Mouse (Mus musculus): Measurements from ENCODE around the gene 4930432K21Rik.

Gene 4930432K21Rik

DNA sequence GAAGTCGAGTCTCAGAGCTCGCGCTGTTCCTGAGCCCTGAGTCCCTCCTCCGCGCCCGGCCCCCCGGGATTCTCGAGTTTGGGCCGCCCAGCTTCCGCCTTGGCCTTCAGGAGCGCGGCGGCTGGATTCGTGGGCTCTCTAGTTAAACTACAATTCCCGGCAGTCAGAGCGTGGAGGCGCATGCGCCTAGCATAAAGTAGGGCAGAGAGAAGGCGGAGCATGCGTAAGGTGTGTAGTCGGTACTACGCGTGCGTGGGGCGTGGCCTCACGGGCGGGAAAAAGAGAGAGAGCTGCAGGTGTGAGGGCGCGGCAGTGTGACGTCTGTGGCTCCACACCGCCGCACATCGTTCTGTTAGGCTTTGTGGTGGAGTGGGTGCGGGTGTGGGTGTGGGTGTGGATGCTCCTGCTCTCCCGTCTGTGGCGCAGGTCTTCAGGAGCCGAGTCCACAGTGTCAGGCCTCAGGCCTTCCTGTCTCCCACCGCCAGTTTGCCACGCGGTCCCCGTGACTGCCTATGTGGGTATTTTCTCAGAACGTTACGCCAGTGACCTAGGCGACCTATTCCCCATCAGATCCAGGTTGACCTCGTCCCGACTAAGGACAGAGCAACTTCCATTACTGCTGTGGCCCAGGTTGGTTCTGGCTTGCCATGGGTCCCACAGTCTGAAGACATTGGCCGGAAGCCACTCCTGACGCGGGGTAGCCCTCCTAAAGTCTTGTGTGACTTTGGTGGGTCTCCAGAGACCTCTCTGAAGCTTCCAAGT, at the start of gene 4930432K21Rik, which contains the start of gene Cc2d1a:
Gene 4930432K21Rik, plus strand, starts transcription at position 257 of the 762 bp plus-strand sequence.
Gene Cc2d1a, minus strand, starts transcription at position 168 of the 762 bp plus-strand sequence.
- CTCF ChIA-PET: interaction anchor here (0.5 kb wide), 1 partner anchor 65 kb away, joined by 3 read pairs; no protein-coding TSS in a partner anchor

DNA sequence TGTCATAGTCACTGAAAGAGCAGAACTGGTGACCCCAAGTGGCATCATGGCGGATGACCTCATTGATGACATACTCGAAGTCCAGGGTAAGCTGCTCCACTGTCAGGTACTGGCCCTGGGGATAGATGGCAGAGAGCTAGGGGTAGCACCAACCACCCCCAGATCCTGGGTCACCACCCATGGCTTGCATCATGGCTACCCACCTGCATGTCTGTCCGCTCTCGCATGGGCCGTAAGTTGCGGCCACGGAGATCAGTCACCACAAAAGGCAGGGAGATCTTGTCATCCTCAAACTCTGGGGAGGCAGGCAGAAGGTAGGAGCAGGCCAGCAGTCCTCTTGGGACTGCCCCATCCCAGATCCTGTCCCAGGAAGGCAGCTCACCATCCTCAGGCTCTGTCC, 49.4 kb upstream of the 4930432K21Rik start:
- CTCF ChIA-PET: no interaction called here

DNA sequence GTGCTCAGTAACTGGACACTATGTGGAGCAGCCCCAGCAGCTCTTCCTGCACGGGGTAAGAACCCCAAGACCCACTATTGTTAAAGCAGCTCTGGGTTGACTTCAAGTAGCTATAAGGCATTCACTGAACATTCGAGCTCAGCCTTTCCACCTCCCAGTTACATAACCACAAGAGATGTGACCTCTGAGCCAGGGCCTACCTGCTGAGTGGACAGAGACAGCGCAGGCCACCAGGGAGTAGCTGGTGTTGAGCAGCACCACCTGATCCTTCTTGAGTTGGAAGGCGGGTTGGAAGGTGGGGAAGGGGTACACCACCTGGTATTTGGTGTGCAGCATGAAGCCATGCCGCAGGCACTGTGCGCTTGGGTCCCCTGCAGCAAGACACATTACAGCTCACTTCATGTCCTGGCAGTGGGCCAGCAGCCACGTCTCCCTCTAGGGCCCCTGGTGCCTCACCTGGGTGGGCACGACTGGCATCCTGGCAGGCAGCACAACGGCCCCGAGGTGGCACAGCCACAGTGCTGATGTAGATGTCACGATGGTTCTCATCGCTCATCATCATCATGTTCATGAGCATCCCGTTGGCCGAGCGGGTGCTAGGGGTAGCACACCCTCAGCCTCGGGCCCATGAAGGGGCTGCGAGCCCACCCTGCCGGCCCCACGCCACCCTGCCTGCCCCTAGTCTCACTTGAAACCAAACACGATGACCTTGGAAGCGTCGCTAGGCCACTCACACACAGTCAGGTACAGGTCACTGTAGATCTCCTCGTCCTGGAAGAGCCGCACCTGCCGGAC, 46.2 kb upstream of the 4930432K21Rik start:
- CTCF ChIA-PET: no interaction called here

DNA sequence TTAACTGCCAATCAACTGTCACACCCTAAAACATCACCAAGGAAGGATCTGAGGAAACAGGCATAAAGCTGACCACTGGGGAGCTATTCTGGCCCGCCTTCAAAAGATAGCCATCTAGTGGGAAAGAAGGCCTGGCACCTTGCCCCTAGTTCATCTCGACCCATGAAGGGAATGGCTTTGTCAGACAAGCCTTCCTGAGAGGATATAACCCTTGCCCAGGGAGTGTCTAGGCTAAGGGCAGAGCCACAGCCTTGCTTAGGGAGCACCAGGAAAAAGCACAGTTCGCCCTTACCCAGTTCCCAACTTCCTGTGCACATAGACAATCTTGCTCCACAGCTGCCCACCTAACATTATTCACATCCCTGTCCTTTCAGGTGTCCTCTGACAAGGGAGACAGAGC, 44.2 kb upstream of the 4930432K21Rik start:
- CTCF ChIA-PET: interaction anchor here (0.6 to 1.2 kb wide), 3 partner anchors 34 to 63 kb away, joined by 3 read pairs; no protein-coding TSS in a partner anchor

DNA sequence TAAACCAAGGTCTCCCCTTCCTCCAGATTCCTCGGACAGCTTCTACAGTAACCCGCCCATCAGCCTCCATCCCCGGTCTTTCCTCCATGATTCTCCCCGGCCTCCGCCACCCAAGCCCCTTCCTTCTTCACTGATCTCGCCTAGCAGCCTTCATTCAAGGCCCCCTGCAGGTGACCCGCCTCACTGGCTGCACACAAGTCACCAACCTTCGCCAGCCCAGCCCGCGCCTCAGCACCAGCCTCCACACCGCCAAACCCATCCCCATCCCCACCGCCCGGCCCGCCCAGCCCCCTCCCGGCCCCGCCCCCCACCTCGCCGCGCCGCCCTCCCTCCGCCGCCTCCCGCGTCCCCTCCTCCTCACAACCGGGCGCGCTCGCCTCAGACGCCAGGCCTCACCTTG, 43.6 kb upstream of the 4930432K21Rik start:
- CTCF ChIA-PET: interaction anchor here (0.6 to 1.2 kb wide), 4 partner anchors 34 to 1693 kb away, joined by 3 to 4 read pairs (median 3); no protein-coding TSS in a partner anchor

DNA sequence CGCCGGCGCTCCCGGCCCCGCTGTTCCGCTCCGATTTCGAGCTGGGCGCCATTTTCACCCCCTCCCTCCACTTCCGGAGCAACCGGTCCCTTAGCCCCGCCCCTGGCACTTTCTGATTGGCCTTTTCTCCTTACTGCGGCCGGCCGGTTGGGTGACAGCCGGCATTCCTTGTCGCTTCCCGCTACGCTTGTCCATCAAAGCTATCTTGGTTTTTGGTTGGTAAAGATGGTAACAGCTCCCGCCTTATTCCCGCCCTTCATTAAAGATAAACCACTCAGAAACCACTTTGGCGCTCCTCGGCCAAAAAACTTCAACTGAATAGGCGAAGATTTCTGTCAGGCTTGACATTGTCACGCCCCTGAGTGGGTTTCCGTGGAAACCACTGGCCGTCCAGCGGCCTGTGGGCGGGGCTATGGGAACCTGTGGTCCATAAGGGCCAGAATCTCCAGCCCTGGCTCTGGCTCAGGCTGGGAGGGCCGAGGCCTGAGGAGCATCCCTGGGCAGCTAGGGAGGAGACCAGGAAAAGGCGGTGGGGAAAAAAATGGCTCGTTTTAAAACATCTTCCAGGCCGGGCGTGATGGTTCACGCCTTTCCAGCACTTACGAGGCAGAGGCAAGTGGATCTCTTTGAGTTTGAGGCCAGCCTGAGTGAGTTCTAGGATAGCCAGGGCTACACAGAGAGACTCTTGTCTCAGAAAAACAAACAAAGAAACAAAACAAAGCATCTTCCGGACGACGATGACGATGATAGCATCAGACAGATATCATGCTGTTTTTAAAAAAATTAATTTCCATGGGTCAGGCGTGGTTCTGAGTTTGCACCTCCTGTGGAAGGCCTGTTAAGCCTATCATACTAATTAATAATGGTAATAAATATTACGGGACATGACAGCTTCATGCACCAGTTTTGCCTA, 42.9 kb upstream of the 4930432K21Rik start, which contains the start of gene Dcaf15:
Gene Dcaf15, minus strand, starts transcription at position 72 of the 913 bp plus-strand sequence.
- CTCF ChIA-PET: interaction anchor here (0.9 to 1.0 kb wide), 2 partner anchors 43 to 68 kb away, joined by 3 to 4 read pairs; no protein-coding TSS in a partner anchor

DNA sequence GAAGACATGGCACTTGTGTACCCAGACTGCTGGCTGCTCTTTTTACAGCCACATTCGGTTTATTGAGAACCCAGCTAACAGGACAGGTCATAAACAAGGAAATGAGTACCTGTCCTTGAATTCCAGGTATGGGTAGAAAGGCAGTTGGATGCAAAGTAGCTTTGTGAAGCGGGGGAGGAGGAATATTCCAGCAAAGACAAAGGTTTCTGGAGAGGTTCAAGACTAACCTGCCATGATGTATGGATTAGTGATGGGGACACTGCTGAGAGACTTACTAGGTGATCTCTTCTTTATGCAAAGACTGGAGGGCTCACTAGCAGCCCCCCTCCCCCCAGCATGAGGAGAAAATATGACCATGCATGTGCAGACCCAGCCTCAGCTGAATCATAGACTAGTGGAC, 42.1 kb upstream of the 4930432K21Rik start:
- CTCF ChIA-PET: interaction anchor here (1.0 kb wide), 1 partner anchor 43 kb away, joined by 3 read pairs; no protein-coding TSS in a partner anchor

DNA sequence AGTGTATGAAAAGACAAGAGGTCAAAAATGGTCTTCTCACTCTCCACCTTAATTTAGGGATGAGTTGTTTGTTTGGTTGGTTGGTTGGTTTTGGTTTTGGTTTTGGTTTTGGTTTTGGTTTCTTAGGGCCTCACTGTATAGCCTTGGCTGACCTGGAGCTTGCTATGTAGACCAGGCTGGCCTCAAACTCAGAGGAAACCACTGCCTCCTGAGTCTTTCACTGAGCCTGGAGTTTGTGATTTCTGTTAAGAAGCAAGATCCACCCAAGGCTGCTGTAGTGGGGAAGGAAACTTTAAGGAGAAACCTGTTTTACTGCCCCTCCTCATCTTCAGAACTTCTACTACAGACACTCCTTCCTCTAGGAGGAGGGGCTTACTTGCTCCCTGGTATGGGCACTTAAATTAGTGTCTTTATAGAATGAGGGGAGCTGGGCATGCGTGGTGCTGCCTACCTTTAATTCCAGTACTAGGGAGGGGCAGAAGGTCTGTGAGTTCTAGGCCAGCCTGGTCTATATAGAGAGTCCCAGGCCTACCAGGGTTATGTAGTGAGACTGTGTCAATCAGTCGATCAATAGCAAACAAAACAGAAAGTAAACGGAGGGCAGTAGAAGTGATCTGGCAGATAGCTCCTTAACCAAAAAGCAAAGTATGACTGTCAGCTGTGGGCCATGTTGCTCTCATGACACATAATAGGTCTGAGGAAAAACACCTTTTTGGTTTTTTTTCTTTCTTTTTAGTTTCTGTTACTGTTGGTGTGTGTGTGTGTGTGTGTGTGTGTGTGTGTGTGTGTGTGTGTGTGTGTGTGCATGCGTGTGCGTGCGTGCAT, 41.4 kb upstream of the 4930432K21Rik start:
- CTCF ChIA-PET: no interaction called here

DNA sequence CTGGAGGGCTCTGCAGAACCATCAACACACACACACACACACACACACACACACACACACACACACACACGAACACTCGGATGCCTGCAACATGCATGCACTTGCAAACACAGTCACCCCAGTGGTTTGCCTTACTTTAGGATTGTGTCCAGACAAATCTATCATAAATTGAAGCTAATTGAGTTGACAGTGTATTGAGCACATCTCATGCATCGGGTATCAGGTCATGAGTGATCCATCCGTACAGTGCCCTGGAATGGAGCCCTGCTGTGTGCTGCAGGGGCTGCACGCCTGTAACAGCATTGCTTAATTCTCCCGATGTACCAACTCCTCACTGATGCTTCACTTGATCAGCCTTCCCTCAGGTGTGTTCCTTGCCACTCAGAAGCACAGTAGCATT, 32.2 kb upstream of the 4930432K21Rik start:
- CTCF ChIA-PET: interaction anchor here (0.6 kb wide), 1 partner anchor 21 kb away, joined by 3 read pairs; no protein-coding TSS in a partner anchor

DNA sequence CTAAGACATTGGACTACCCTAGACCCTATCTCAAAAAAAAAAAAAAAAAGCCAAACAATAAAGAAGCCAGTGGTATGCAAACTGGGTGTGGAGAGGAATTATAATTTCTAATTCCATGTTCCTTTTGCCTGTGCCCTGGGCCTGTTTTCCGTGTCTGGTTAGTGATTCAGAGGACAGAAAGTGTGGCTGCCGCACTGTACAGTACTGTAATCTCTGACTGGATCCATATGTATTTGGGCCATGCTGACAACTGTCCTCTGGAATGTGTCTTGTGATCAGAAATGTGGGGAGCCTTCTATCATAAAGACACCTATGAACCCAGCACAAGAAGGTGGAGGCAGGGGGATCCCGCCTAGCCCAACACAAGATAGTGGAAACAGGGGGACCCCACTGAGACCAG, 25.7 kb upstream of the 4930432K21Rik start:
- CTCF ChIA-PET: no interaction called here

DNA sequence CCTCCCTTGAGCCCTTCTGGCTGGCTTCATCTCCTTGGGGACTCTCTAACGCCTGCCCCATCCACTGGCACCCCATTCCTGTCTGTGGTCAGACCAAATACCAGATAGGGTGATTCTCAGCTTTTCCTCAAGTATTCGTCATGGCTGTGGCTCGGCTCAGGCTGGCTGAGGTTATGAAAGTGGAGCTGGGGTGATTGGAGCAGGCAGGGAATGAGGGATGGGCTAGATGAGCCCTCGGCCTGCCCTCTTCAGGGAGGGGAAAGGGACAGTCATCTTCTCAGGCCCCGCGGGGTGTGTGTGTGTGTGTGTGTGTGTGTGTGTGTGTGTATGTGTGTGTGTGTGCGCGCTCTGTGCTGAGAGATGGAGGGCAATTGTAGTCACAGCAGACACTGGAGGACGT, 22.2 kb upstream of the 4930432K21Rik start, which contains the start of gene Podnl1:
Gene Podnl1, plus strand, starts transcription at position 334 of the 400 bp plus-strand sequence.
- CTCF ChIA-PET: interaction anchor here (0.7 kb wide), 1 partner anchor 45 kb away, joined by 10 read pairs; no protein-coding TSS in a partner anchor

DNA sequence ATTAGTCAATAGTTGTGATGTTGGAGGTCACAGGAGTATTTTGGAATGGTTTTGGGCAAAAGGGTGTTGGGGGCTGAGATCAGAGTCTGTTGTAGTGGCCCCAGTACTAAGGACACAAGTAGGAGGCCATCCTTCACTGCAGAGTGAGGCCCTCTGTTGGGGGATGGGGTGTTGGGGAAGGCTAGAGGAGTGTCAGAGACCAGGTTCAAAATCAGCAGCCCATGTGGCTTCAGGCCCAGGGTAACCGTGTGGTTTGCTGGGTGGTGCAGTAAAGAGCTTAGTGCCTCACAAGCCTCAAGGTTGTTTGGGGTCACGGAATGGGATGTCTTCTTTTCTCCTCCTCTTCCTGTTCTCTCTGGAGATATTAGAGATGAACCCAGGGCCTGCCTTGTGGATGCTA, 21.1 kb upstream of the 4930432K21Rik start:
- CTCF ChIA-PET: interaction anchor here (0.6 to 0.7 kb wide), 2 partner anchors 29 to 33 kb away, joined by 8 to 12 read pairs; no protein-coding TSS in a partner anchor

DNA sequence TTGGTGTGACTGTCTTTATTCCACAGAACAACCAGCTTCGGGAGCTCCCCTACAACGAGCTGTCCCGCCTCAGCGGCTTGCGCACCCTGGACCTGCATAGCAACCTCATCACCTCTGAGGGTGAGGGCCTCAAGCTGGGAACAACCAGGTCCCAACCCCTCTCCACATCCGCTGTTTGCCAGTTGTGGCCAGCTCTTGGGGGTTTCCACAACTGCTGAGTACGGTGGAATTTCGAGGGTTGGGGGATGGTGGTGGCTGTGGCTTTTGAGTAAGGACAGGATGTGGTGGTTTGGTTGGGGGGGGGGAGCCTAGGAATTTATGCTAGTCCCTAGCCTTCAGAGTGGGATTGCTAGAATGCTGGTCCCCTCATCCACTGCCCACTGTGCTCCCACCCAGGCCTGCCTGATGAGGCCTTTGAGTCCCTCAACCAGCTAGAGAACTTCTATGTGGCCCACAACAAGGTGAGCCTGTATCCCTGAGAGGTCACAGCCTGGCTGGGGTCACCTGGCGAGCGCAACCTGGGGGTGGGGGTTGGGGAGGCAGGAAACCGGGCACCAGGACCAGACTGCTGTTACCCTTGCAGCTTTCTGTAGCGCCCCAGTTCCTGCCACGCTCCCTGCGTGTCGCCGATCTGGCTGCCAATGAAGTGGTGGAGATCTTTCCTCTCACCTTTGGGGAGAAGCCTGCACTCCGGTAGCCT, 20.5 kb upstream of the 4930432K21Rik start:
- CTCF ChIA-PET: interaction anchor here (0.6 to 0.8 kb wide), 3 partner anchors 30 to 117 kb away, joined by 5 to 12 read pairs (median 8); no protein-coding TSS in a partner anchor

DNA sequence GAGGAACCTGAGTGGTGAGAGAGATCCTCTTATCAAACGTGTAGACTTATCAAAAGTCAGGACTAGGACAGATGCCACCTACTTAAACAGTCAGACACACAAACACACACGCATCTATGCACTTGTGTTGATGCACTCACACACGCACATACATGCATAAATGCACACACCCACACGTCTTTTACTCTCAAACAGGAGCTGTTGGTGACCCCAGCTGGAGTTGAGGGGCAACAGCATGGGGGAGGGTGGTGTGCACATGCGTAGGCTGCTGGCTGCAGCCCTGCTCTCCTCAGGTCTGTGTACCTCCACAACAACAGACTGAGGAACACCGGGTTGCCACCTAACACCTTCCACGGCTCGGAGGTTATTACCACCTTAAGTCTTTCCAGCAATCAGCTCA, 19.5 kb upstream of the 4930432K21Rik start:
- CTCF ChIA-PET: no interaction called here

DNA sequence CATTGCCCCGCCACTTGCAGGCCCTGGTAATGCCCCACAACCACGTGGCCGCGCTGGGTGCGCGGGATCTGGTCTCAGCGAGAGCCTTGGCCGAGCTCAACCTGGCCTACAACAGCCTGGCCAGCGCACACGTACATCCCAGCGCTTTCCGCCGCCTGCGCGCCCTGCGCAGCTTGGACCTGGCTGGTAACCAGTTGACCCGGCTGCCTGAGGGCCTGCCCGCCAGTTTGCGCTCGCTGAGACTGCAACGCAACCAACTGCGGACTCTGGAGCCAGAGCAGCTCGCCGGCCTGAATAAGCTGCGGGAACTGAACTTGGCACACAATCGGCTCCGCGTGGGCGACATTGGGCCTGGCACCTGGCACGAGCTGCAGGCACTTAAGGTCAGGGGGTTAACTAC, 17.0 kb upstream of the 4930432K21Rik start:
- CTCF ChIA-PET: no interaction called here

DNA sequence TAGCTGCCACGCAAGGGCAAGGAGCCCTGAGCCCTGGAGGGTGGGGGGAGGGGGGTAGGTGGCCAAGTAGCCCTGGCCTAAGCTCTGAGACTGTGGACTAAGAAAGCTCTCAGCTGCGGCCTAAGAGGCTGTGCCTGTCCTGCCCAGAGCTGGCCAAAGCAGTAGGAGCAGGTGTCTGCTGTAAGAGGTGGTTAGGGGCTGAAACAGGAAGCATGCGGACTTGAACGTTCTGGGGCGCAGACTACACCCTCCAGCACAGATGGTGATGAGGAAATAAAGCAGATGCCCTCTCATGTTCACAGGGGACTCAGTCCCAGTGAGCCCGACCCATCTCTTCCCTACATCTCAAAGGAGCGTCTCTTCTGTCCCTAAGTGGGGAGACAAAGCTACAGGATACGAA, 15.6 kb upstream of the 4930432K21Rik start:
- CTCF ChIA-PET: interaction anchor here (0.7 kb wide), 1 partner anchor 513 kb away, joined by 5 read pairs; no protein-coding TSS in a partner anchor

DNA sequence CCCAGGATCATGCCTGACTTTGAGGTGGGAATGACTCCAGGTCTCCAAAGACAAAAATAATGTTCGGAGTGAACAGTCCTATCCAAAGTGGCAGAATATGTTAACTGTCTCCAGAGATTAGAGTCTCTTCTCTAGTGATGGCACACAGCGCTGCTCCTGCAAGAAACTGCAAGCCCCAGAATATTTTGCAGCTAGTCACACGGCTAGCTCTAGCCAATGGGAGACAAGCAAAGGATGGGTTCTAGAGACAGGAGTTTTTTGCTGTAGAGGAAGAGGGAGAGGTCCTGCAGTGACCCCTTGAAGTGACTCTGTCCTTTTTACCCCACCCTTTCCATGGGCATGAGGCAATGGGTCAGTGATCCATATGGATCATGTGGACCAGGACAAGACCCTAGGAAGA, 10.0 kb upstream of the 4930432K21Rik start:
- CTCF ChIA-PET: interaction anchor here (0.7 kb wide), 1 partner anchor 676 kb away, joined by 8 read pairs; no protein-coding TSS in a partner anchor

DNA sequence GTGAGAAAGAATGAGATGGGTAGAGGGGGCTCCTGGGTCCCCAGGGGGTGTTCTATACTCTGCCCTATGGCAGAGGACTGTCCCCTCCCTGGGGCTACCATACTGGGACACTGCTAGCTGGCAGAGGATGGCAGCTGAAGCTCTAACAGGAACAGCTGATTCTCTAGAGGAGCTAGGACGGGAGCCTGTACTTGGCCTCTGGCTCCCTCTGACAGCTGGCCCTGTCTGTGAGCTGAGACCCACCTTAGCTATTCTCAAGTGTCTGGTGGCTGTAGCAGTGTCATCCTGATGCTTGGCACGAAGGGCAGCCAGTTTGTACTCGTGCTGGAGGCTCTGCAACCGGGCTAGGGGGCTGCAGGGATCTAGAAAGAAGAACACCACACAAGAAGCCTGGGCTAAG, 7.0 kb upstream of the 4930432K21Rik start:
- CTCF ChIA-PET: no interaction called here

DNA sequence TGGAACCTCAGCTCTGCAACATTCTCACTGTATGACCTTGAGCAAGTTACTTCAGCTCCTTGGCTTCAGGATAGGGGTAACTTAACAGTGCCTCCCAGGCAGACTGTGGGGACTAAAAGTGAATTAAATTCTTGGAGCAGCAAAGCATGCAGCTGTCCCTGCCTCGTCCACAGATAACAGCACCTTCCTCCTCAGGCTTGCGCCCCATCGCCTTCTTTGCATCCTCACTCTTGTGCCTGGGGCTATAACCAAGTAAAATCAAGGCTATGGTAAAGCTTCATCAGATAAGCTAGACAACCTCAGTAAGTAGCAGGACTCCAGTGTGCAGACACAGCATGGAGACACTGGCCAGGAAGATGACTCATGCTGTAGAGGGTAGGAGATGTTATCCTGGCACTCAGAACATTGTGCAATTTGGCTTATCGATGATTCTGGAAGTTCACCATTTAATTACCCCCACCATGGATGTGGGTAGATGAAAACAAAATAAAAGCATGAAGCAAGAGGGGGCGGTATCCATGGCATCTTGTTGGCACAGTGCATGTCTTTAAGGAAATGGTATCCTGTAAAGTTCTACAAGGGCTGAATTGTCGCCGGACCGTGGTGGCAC, 3.1 kb upstream of the 4930432K21Rik start:
- CTCF ChIA-PET: no interaction called here
